Mouse (Mus musculus): Measurements from ENCODE around the gene Skor1.

GRCm38 (mm10) chr9:63165070-63165469, 16.3 kb upstream of the Skor1 start:
- TF ChIP-seq CTCF (conservative IDR thresholded peaks at IDR 0.05; ENCODE audit: low read length) (no peak), POU5F1 (IDR thresholded peaks at IDR 0.05; ENCODE audit: borderline replicate concordance, low read length) (no peak)
